Mouse (Mus musculus) hindbrain, embryonic 10.5 days (tissue): ENCODE measurements around the gene Lce1j. TPM values are rescaled to one million over a fixed set of nuclear protein-coding genes. Genes with fewer than 3 reads are reported as not detected.

Experiments used
- polyA plus RNA-seq: library from polyadenylated mRNA; unstranded; fragments of >200 nt; fragmentation: Nextera tagmentation; extraction: Ambion mirVana; gene quantifications from 2 replicates; pipeline ENCODE4 v1.2.1, GENCODE M21; 2016

Lce1j gene
- polyA plus RNA-seq, 1 experiment from 2014 or later: not detected

Other genes starting within 250 kb of the Lce1j start
- not detected in 2 replicates for gene Ivl, start 216.8 kb downstream of the Lce1j start, polyA plus RNA-seq
- gene Smcp, start 201.5 kb downstream of the Lce1j start, polyA plus RNA-seq: not detected in 2 replicates
- gene 2210017I01Rik, start 183.0 kb downstream of the Lce1j start, polyA plus RNA-seq: not detected in 2 replicates
- gene Lce6a, start 168.9 kb downstream of the Lce1j start, polyA plus RNA-seq: not detected in 2 replicates
- not detected in 2 replicates for gene Lce1a1, start 142.2 kb downstream of the Lce1j start, polyA plus RNA-seq
- not detected in 2 replicates for gene Lce1b, start 133.6 kb downstream of the Lce1j start, polyA plus RNA-seq
- not detected in 2 replicates for gene Lce1a2, start 120.2 kb downstream of the Lce1j start, polyA plus RNA-seq
- not detected in 2 replicates for gene Lce1c, start 111.3 kb downstream of the Lce1j start, polyA plus RNA-seq
- not detected in 2 replicates for gene Lce1d, start 103.3 kb downstream of the Lce1j start, polyA plus RNA-seq
- gene Lce1e, start 81.4 kb downstream of the Lce1j start, polyA plus RNA-seq: not detected in 2 replicates
- not detected in 2 replicates for gene Lce1f, start 70.2 kb downstream of the Lce1j start, polyA plus RNA-seq
- not detected in 2 replicates for gene Gm38119, start 51.4 kb downstream of the Lce1j start, polyA plus RNA-seq
- not detected in 2 replicates for gene Lce1g, start 38.2 kb downstream of the Lce1j start, polyA plus RNA-seq
- not detected in 2 replicates for gene Lce1h, start 25.4 kb downstream of the Lce1j start, polyA plus RNA-seq
- gene Lce1i, start 11.6 kb downstream of the Lce1j start, polyA plus RNA-seq: not detected in 2 replicates
- gene Lce1k, start 17.4 kb upstream of the Lce1j start, polyA plus RNA-seq: not detected in 2 replicates
- gene Kprp, start 36.7 kb upstream of the Lce1j start, polyA plus RNA-seq: not detected in 2 replicates
- not detected in 2 replicates for gene Lce1l, start 60.8 kb upstream of the Lce1j start, polyA plus RNA-seq
- gene 2310050C09Rik, start 79.7 kb upstream of the Lce1j start, polyA plus RNA-seq: not detected in 2 replicates
- not detected in 2 replicates for gene Lce3a, start 135.7 kb upstream of the Lce1j start, polyA plus RNA-seq
- gene Lce3b, start 142.5 kb upstream of the Lce1j start, polyA plus RNA-seq: not detected in 2 replicates
- gene Lce3c, start 154.0 kb upstream of the Lce1j start, polyA plus RNA-seq: not detected in 2 replicates
- not detected in 2 replicates for gene Lce3d, start 166.9 kb upstream of the Lce1j start, polyA plus RNA-seq
- gene Lce3e, start 176.5 kb upstream of the Lce1j start, polyA plus RNA-seq: not detected in 2 replicates
- not detected in 2 replicates for gene Lce3f, start 201.7 kb upstream of the Lce1j start, polyA plus RNA-seq
- gene Crct1, start 225.2 kb upstream of the Lce1j start, polyA plus RNA-seq: 0.24 and 0.60 TPM in 2 replicates
- gene Lce1m, start 228.5 kb upstream of the Lce1j start, polyA plus RNA-seq: not detected in 2 replicates